Mouse (Mus musculus): Measurements from ENCODE around the gene Krt222.
"Not testable (repeated sequence)": the region's sequence is repeated elsewhere in the genome, so short reads cannot be mapped to it uniquely, and the experiment has no call there.

GRCm38 (mm10) chr11:99244519-99244918 is 634 bp upstream of the Krt222 start:
- TF ChIP-seq CTCF (IDR thresholded peaks at IDR 0.05; ENCODE audit: borderline replicate concordance, insufficient read depth, low read length); POLR2A (IDR thresholded peaks at IDR 0.05; ENCODE audit: low read depth, low read length): not testable (repeated sequence)
